Mouse (Mus musculus): ENCODE results near the gene Gsc.

GRCm38 (mm10) chr12:104477501-104477900 lies 4.4 kb upstream of the Gsc start:
- TF ChIP-seq POLR2A (IDR thresholded peaks at IDR 0.05; ENCODE audit: extremely low read depth, insufficient read depth, low read length) (no peak), CTCF (IDR thresholded peaks at IDR 0.05; ENCODE audit: extremely low read depth, insufficient read depth, low read length) (no peak)

Measured in cortical plate, adult 2 months (tissue).